Mouse (Mus musculus): Measurements from ENCODE around the gene Dupd1.

Gene Dupd1

GRCm38 (mm10) chr14:21714486-21714885 lies at the start of gene Dupd1:
Gene Dupd1 (minus strand): TSS chr14:21714576.
- Histone ChIP-seq H3K36me3 (ENCODE audit: control insufficient read depth, insufficient read depth, low read length, poor library complexity, severe bottlenecking) (no peaks in the 10 kb centered on the region), H3K27me3 (ENCODE audit: control insufficient read depth, insufficient read depth, low read length, poor library complexity, severe bottlenecking) (no peaks in the 10 kb centered on the region)
- DNase-seq (ENCODE audit: low read depth, low spot score) = no peak

DNA sequence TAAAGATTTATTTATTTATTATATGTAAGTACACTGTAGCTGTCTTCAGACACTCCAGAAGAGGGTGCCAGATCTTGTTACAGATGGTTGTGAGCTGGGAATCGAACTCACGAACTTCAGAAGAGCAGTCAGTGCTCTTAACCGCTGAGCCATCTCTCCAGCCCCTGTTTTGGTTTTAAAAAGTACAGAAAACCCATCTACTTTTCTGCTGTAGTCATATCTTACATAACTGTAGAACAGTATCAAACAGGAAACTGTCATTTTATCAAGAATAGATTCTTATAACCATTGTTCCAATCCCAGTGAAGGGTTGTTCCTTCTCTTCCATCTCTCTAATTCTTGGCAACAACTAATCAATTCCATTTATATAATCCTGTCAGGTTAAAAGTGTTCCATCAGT lies 49.4 kb upstream of the Dupd1 start:
- no peak for DNase-seq (ENCODE audit: low read depth, low spot score)
- no peaks in the 10 kb centered on the region for H3K36me3 ChIP-seq (ENCODE audit: control insufficient read depth, insufficient read depth, low read length, poor library complexity, severe bottlenecking)
- H3K27me3 ChIP-seq (ENCODE audit: control insufficient read depth, insufficient read depth, low read length, poor library complexity, severe bottlenecking) = no peaks in the 10 kb centered on the region

- no peak for DNase-seq (ENCODE audit: low read depth, low spot score)
- Histone ChIP-seq H3K36me3 (ENCODE audit: control insufficient read depth, insufficient read depth, low read length, poor library complexity, severe bottlenecking) (no peaks in the 10 kb centered on the region), H3K27me3 (ENCODE audit: control insufficient read depth, insufficient read depth, low read length, poor library complexity, severe bottlenecking) (no peaks in the 10 kb centered on the region)
Observed at GRCm38 (mm10) chr14:21761560-21761959, 47.2 kb upstream of the Dupd1 start.

GRCm38 (mm10) chr14:21753367-21753766 lies 39.0 kb upstream of the Dupd1 start:
- H3K27me3 ChIP-seq (ENCODE audit: control insufficient read depth, insufficient read depth, low read length, poor library complexity, severe bottlenecking) = no peaks in the 10 kb centered on the region
- no peak for DNase-seq (ENCODE audit: low read depth, low spot score)
- no peaks in the 10 kb centered on the region for H3K36me3 ChIP-seq (ENCODE audit: control insufficient read depth, insufficient read depth, low read length, poor library complexity, severe bottlenecking)

- DNase-seq (ENCODE audit: low read depth, low spot score) = no peak
- Histone ChIP-seq H3K27me3 (ENCODE audit: control insufficient read depth, insufficient read depth, low read length, poor library complexity, severe bottlenecking) (no peaks in the 10 kb centered on the region), H3K36me3 (ENCODE audit: control insufficient read depth, insufficient read depth, low read length, poor library complexity, severe bottlenecking) (no peaks in the 10 kb centered on the region)
Observed at GRCm38 (mm10) chr14:21752411-21752810, 38.0 kb upstream of the Dupd1 start.

DNA sequence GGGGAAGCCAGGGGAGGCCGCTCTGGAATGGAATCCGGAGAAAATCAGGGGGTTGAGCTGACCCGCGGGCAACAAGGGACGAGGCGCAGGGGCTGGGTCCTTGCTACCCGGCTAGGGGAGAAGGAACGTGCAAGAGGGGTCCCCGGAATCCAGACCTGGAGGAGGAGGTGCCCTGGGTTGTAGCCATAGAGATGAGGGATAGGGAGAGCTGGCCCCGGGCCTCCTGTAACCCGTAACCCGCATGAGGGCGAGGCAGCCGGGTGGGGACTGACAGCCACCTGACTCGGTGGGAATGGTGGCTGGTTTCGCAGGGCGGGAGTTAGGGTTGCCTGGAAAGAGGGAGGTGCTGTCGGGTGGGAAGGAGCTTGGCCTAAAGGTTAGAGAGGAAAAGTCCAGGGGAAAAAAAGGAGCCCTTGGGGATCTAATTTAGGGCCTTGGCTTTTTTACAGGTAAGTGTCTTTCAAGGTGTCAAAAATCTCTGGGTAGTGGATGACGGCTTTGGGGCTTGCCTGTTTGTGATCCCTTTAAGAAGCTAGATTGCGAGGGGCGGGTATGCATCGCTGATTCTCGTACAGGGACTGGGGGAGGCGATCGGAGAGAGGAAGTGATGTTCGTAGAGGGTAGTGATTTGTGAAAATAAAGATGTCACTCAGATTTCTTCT lies 36.6 kb upstream of the Dupd1 start, which contains the start of gene Dusp13:
Gene Dusp13 (minus strand): TSS at position 301 of the 662 bp plus-strand sequence.
- DNase-seq (ENCODE audit: low read depth, low spot score) = peak; percentile 80

DNA sequence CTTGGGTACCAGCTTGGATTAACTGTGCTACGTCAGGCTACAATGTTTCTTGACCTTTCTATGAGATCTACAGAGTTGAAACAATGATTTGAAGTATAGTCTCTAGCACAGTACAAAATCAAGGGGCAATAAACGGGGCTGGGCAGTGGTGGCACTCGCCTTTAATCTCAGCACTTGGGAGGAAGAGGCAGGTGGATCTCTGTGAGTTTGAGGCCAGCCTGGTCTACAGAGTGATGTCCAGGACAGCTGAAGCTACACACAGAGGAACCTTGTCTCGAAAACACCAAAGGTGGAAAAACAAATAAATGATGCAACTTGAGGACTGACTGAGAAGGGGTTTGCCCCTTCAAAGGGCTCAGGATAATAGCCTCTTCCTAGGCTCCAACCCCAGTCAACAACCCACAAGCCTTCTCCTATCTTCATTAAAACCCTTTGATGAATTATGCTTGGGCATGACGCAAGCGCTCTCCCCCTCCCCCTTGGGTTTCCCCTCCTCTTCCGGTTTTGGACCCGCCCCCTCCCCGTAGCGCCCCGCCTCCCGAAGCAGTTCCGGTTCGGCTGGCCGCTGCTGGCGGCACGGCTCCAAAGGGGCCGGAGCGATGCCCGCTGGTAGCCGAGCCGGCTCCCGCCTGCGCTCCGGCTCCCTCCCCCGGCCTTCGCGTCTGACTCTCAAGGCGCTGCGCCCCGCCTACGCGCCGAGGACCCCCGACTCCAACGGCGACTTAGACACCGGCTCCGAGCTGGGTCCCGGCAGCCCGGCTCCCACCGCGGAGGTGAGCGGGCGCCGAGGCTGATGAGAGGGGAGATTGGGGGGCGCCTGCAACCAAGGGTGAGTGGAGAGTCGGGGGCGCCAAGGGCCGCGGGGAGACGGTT lies 35.9 kb upstream of the Dupd1 start, which contains the start of gene Samd8:
Gene Samd8 (plus strand): TSS at position 524 of the 873 bp plus-strand sequence.
- DNase-seq (ENCODE audit: low read depth, low spot score) = peak; percentile 91

More for the DNA sequence above, 36.6 kb upstream of the Dupd1 start, which contains the start of gene Dusp13:
- Histone ChIP-seq H3K27me3 (ENCODE audit: control insufficient read depth, insufficient read depth, low read length, poor library complexity, severe bottlenecking) (no peaks in the 10 kb centered on the region), H3K36me3 (ENCODE audit: control insufficient read depth, insufficient read depth, low read length, poor library complexity, severe bottlenecking) (no peaks in the 10 kb centered on the region)

GRCm38 (mm10) chr14:21748142-21748870 lies 33.9 kb upstream of the Dupd1 start:
- peak; percentile 48 for DNase-seq (ENCODE audit: low read depth, low spot score)
- Histone ChIP-seq H3K36me3 (ENCODE audit: control insufficient read depth, insufficient read depth, low read length, poor library complexity, severe bottlenecking) (no peaks in the 10 kb centered on the region), H3K27me3 (ENCODE audit: control insufficient read depth, insufficient read depth, low read length, poor library complexity, severe bottlenecking) (no peaks in the 10 kb centered on the region)

More for the DNA sequence above, 35.9 kb upstream of the Dupd1 start, which contains the start of gene Samd8:
- no peaks in the 10 kb centered on the region for H3K27me3 ChIP-seq (ENCODE audit: control insufficient read depth, insufficient read depth, low read length, poor library complexity, severe bottlenecking)
- H3K36me3 ChIP-seq (ENCODE audit: control insufficient read depth, insufficient read depth, low read length, poor library complexity, severe bottlenecking) = no peaks in the 10 kb centered on the region

GRCm38 (mm10) chr14:21747436-21748141 lies 33.2 kb upstream of the Dupd1 start:
- no peak for DNase-seq (ENCODE audit: low read depth, low spot score)
- no peaks in the 10 kb centered on the region for H3K27me3 ChIP-seq (ENCODE audit: control insufficient read depth, insufficient read depth, low read length, poor library complexity, severe bottlenecking)
- no peaks in the 10 kb centered on the region for H3K36me3 ChIP-seq (ENCODE audit: control insufficient read depth, insufficient read depth, low read length, poor library complexity, severe bottlenecking)

DNA sequence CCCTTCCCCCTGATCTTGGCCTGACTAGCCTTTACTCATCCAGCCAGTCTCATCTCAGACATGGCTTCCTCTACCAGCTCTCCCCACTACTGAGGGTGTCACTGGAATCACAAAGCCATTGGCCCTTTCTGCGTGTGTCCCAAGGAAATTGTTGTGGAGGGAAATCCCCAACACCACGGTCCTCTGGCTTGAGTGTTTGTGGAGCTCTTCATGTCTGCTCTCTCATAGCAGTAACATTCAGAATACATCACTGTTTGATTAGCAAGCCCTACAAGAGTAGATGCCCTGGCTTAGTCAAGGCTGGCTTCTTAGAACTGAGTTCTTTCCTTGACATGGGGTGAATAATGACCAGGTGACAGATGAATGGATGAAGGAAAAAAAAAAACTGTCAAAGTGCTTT lies 32.5 kb upstream of the Dupd1 start:
- no peaks in the 10 kb centered on the region for H3K27me3 ChIP-seq (ENCODE audit: control insufficient read depth, insufficient read depth, low read length, poor library complexity, severe bottlenecking)

DNA sequence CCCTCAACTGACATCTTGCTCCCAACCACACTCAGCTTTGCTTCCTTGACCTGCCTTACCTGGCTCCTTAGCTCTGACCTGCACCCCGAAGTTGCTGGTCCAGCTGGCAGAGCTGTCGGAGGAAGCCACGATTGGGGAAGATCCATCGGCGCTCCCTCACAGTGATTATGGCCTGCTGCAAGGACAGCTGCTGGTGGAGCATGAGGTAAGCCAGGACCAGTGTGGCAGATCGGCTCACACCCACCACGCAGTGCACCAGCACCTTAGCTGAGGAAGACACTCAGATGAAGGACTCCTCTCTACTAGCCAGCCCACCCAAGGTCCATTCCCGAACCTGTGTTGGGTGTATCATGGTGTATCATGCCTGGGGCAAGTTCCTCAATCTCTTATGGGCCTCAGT lies 31.9 kb upstream of the Dupd1 start:
- Histone ChIP-seq H3K27me3 (ENCODE audit: control insufficient read depth, insufficient read depth, low read length, poor library complexity, severe bottlenecking) (no peaks in the 10 kb centered on the region), H3K36me3 (ENCODE audit: control insufficient read depth, insufficient read depth, low read length, poor library complexity, severe bottlenecking) (no peaks in the 10 kb centered on the region)
- DNase-seq (ENCODE audit: low read depth, low spot score) = no peak

More for the DNA sequence above, 32.5 kb upstream of the Dupd1 start:
- DNase-seq (ENCODE audit: low read depth, low spot score) = no peak
- H3K36me3 ChIP-seq (ENCODE audit: control insufficient read depth, insufficient read depth, low read length, poor library complexity, severe bottlenecking) = no peaks in the 10 kb centered on the region

- no peaks in the 10 kb centered on the region for H3K36me3 ChIP-seq (ENCODE audit: control insufficient read depth, insufficient read depth, low read length, poor library complexity, severe bottlenecking)
- no peaks in the 10 kb centered on the region for H3K27me3 ChIP-seq (ENCODE audit: control insufficient read depth, insufficient read depth, low read length, poor library complexity, severe bottlenecking)
- no peak for DNase-seq (ENCODE audit: low read depth, low spot score)
Observed at GRCm38 (mm10) chr14:21745149-21745548, 30.8 kb upstream of the Dupd1 start.

DNA sequence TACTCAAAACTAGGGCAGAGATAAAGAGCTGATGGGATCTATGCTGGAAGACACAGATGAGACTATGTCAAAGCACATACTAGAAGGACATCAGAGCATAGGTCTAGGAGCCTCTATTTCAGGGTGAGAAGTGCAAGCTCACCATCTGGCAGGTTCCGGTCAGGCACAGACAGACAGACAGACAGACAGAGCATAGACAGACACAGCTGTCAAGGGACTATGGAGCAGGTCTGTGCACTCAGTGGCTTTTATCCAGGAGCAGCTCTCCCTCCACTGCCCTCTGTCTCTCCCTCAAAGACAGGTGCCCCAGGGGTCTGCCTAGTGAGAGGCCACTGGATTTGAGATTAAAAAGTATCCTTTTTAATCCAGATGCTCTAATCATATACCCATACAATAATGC lies 29.8 kb upstream of the Dupd1 start:
- Histone ChIP-seq H3K36me3 (ENCODE audit: control insufficient read depth, insufficient read depth, low read length, poor library complexity, severe bottlenecking) (no peaks in the 10 kb centered on the region), H3K27me3 (ENCODE audit: control insufficient read depth, insufficient read depth, low read length, poor library complexity, severe bottlenecking) (no peaks in the 10 kb centered on the region)
- DNase-seq (ENCODE audit: low read depth, low spot score) = no peak

GRCm38 (mm10) chr14:21742441-21742840 lies 28.1 kb upstream of the Dupd1 start:
- DNase-seq (ENCODE audit: low read depth, low spot score) = no peak
- no peaks in the 10 kb centered on the region for H3K36me3 ChIP-seq (ENCODE audit: control insufficient read depth, insufficient read depth, low read length, poor library complexity, severe bottlenecking)
- no peaks in the 10 kb centered on the region for H3K27me3 ChIP-seq (ENCODE audit: control insufficient read depth, insufficient read depth, low read length, poor library complexity, severe bottlenecking)
